Mouse (Mus musculus): ENCODE measurements around the gene 4933430I17Rik. TPM values are rescaled to one million over a fixed set of nuclear protein-coding genes. Genes with fewer than 3 reads are reported as not detected.

The 4933430I17Rik gene
- total and polyA plus RNA-seq, 3 experiments = not detected

GRCm38 (mm10) chr4:62527655-62528054, 2.5 kb downstream of the 4933430I17Rik start:
- Histone ChIP-seq H3K27ac (no peak overlapping the region), H3K27me3 (ENCODE audit: control insufficient read depth, insufficient read depth, low read length) (no peaks in the 10 kb centered on the region), H3K4me1 (ENCODE audit: control insufficient read depth, insufficient read depth, low read length) (peaks cover 3% of the 10 kb centered on the region), H3K79me2 (replicated peaks; ENCODE audit: control insufficient read depth, insufficient read depth, low read length) (no peaks in the 10 kb centered on the region), H3K36me3 (ENCODE audit: control insufficient read depth, insufficient read depth, low read length) (no peaks in the 10 kb centered on the region), H3K9ac (ENCODE audit: low read depth, low read length) (no peak overlapping the region), H3K4me3 (no peak overlapping the region)
- WGBS = 56% methylated on average over 4 of the region's 4 CpGs
- no peak for DNase-seq
- TF ChIP-seq POLR2A (IDR thresholded peaks at IDR 0.05; ENCODE audit: insufficient read depth, low read depth, low read length) = no peak
- TF ChIP-seq EP300 (IDR thresholded peaks at IDR 0.05; ENCODE audit: insufficient read depth, low read depth, low read length) = no peak
- no peak for TF ChIP-seq CTCF (IDR thresholded peaks at IDR 0.05)
- intact Hi-C loops (cut with DNase I) = loop anchor here (10.0 kb wide), 2 partner anchors 323 to 1027 kb away; partner anchors contain the start of gene Tmem268

- TF ChIP-seq POLR2A (IDR thresholded peaks at IDR 0.05; ENCODE audit: insufficient read depth, low read depth, low read length) = no peak
- no peak for TF ChIP-seq EP300 (IDR thresholded peaks at IDR 0.05; ENCODE audit: insufficient read depth, low read depth, low read length)
- no peak for TF ChIP-seq CTCF (IDR thresholded peaks at IDR 0.05)
- Histone ChIP-seq H3K4me3 (no peak overlapping the region), H3K79me2 (replicated peaks; ENCODE audit: control insufficient read depth, insufficient read depth, low read length) (no peaks in the 10 kb centered on the region), H3K4me1 (ENCODE audit: control insufficient read depth, insufficient read depth, low read length) (no peaks in the 10 kb centered on the region), H3K27me3 (ENCODE audit: control insufficient read depth, insufficient read depth, low read length) (no peaks in the 10 kb centered on the region), H3K9ac (ENCODE audit: low read depth, low read length) (no peak overlapping the region), H3K36me3 (ENCODE audit: control insufficient read depth, insufficient read depth, low read length) (no peaks in the 10 kb centered on the region), H3K27ac (no peak overlapping the region)
- 79% methylated on average over 6 of the region's 6 CpGs for WGBS
- intact Hi-C loops (cut with DNase I) = no loop called here
- DNase-seq = no peak
Measured at GRCm38 (mm10) chr4:62533729-62534128, 8.6 kb downstream of the 4933430I17Rik start.

GRCm38 (mm10) chr4:62541802-62542201, 16.6 kb downstream of the 4933430I17Rik start:
- no peak overlapping the region for H3K27ac ChIP-seq
- H3K36me3 ChIP-seq (ENCODE audit: control insufficient read depth, insufficient read depth, low read length) = no peaks in the 10 kb centered on the region
- H3K27me3 ChIP-seq (ENCODE audit: control insufficient read depth, insufficient read depth, low read length) = no peaks in the 10 kb centered on the region
- TF ChIP-seq POLR2A (IDR thresholded peaks at IDR 0.05; ENCODE audit: insufficient read depth, low read depth, low read length) (no peak), CTCF (IDR thresholded peaks at IDR 0.05) (no peak), EP300 (IDR thresholded peaks at IDR 0.05; ENCODE audit: insufficient read depth, low read depth, low read length) (no peak)
- DNase-seq = no peak
- H3K4me3 ChIP-seq = no peak overlapping the region
- intact Hi-C loops (cut with DNase I) = no loop called here
- H3K4me1 ChIP-seq (ENCODE audit: control insufficient read depth, insufficient read depth, low read length) = no peaks in the 10 kb centered on the region
- 84% methylated on average over 3 of the region's 3 CpGs for WGBS
- H3K9ac ChIP-seq (ENCODE audit: low read depth, low read length) = no peak overlapping the region
- no peaks in the 10 kb centered on the region for H3K79me2 ChIP-seq (replicated peaks; ENCODE audit: control insufficient read depth, insufficient read depth, low read length)

- WGBS = 81% methylated on average over 6 of the region's 6 CpGs
- no peak overlapping the region for H3K27ac ChIP-seq
- DNase-seq = no peak
- H3K9ac ChIP-seq (ENCODE audit: low read depth, low read length) = no peak overlapping the region
- H3K4me1 ChIP-seq (ENCODE audit: control insufficient read depth, insufficient read depth, low read length) = no peaks in the 10 kb centered on the region
- intact Hi-C loops (cut with DNase I) = no loop called here
- no peaks in the 10 kb centered on the region for H3K79me2 ChIP-seq (replicated peaks; ENCODE audit: control insufficient read depth, insufficient read depth, low read length)
- no peaks in the 10 kb centered on the region for H3K27me3 ChIP-seq (ENCODE audit: control insufficient read depth, insufficient read depth, low read length)
- TF ChIP-seq CTCF (IDR thresholded peaks at IDR 0.05) (no peak), EP300 (IDR thresholded peaks at IDR 0.05; ENCODE audit: insufficient read depth, low read depth, low read length) (no peak), POLR2A (IDR thresholded peaks at IDR 0.05; ENCODE audit: insufficient read depth, low read depth, low read length) (no peak)
- H3K36me3 ChIP-seq (ENCODE audit: control insufficient read depth, insufficient read depth, low read length) = no peaks in the 10 kb centered on the region
- H3K4me3 ChIP-seq = no peak overlapping the region
Measured at GRCm38 (mm10) chr4:62543782-62544181, 18.6 kb downstream of the 4933430I17Rik start.

GRCm38 (mm10) chr4:62544801-62545200, 19.6 kb downstream of the 4933430I17Rik start:
- H3K27ac ChIP-seq = no peak overlapping the region
- no peaks in the 10 kb centered on the region for H3K4me1 ChIP-seq (ENCODE audit: control insufficient read depth, insufficient read depth, low read length)
- H3K36me3 ChIP-seq (ENCODE audit: control insufficient read depth, insufficient read depth, low read length) = no peaks in the 10 kb centered on the region
- H3K79me2 ChIP-seq (replicated peaks; ENCODE audit: control insufficient read depth, insufficient read depth, low read length) = no peaks in the 10 kb centered on the region
- H3K27me3 ChIP-seq (ENCODE audit: control insufficient read depth, insufficient read depth, low read length) = no peaks in the 10 kb centered on the region
- intact Hi-C loops (cut with DNase I) = no loop called here
- H3K9ac ChIP-seq (ENCODE audit: low read depth, low read length) = no peak overlapping the region
- no peak for DNase-seq
- TF ChIP-seq EP300 (IDR thresholded peaks at IDR 0.05; ENCODE audit: insufficient read depth, low read depth, low read length) (no peak), POLR2A (IDR thresholded peaks at IDR 0.05; ENCODE audit: insufficient read depth, low read depth, low read length) (no peak), CTCF (IDR thresholded peaks at IDR 0.05) (no peak)
- H3K4me3 ChIP-seq = no peak overlapping the region

- no peak overlapping the region for H3K4me3 ChIP-seq
- no peak overlapping the region for H3K27ac ChIP-seq
Measured at GRCm38 (mm10) chr4:62551966-62552365, 26.8 kb downstream of the 4933430I17Rik start.

More at GRCm38 (mm10) chr4:62551966-62552365, 26.8 kb downstream of the 4933430I17Rik start:
- Histone ChIP-seq H3K4me1 (ENCODE audit: control insufficient read depth, insufficient read depth, low read length) (no peaks in the 10 kb centered on the region), H3K9ac (ENCODE audit: low read depth, low read length) (no peak overlapping the region), H3K79me2 (replicated peaks; ENCODE audit: control insufficient read depth, insufficient read depth, low read length) (no peaks in the 10 kb centered on the region), H3K36me3 (ENCODE audit: control insufficient read depth, insufficient read depth, low read length) (no peaks in the 10 kb centered on the region), H3K27me3 (ENCODE audit: control insufficient read depth, insufficient read depth, low read length) (no peaks in the 10 kb centered on the region)
- no peak for DNase-seq
- 89% methylated on average over 7 of the region's 7 CpGs for WGBS
- TF ChIP-seq EP300 (IDR thresholded peaks at IDR 0.05; ENCODE audit: insufficient read depth, low read depth, low read length) (no peak), POLR2A (IDR thresholded peaks at IDR 0.05; ENCODE audit: insufficient read depth, low read depth, low read length) (no peak)
- intact Hi-C loops (cut with DNase I) = no loop called here

Data from heart, adult 2 months (tissue).